Mouse (Mus musculus) cortical plate, adult 2 months (tissue): ENCODE data around the gene Ppara. TPM values are rescaled to one million over a fixed set of nuclear protein-coding genes. Genes with fewer than 3 reads are reported as not detected.

ENCODE experiments used
- H3K27ac ChIP-seq: fragments of 200-500 bp; 2 replicates; pipeline ENCODE4 v1.5.1; 2012; ENCODE audit warnings: low read length, control low read depth, inconsistent platforms; ENCODE audit not compliant: insufficient read depth
- H3K4me1 ChIP-seq: fragments of 200-500 bp; 2 replicates; pipeline ENCODE4 v1.6.1; 2011; ENCODE audit warnings: low read length; ENCODE audit not compliant: control insufficient read depth, insufficient read depth
- H3K4me3 ChIP-seq: fragments of 200-500 bp; 2 replicates; pipeline ENCODE4 v1.5.1; 2011; ENCODE audit warnings: mild to moderate bottlenecking, low read length, control low read depth; ENCODE audit not compliant: insufficient read depth
- CTCF ChIP-seq: fragments of 200-500 bp; IDR thresholded peaks from 2 replicates; pipeline ENCODE4 v1.5.1; 2011; ENCODE audit warnings: mild to moderate bottlenecking, control low read depth, low read length; ENCODE audit not compliant: insufficient read depth; ENCODE audit errors: extremely low read depth
- POLR2A ChIP-seq: fragments of 200-500 bp; IDR thresholded peaks from 2 replicates; pipeline ENCODE4 v1.6.1; 2011; ENCODE audit warnings: mild to moderate bottlenecking, low read length, control low read depth; ENCODE audit not compliant: insufficient read depth; ENCODE audit errors: extremely low read depth
- polyA plus RNA-seq: library from polyadenylated mRNA; depleted of rRNA; stranded (reverse); fragments of >200 nt; gene quantifications from 2 replicates; pipeline ENCODE4 v1.2.3, GENCODE M21; 2012

Gene Ppara
- polyA plus RNA-seq, 1 experiment = 2.0 TPM

- no peak for TF ChIP-seq POLR2A
- H3K4me1 ChIP-seq = peaks cover 5% of the 10 kb centered on the region
- H3K27ac ChIP-seq = no peak overlapping the region
These were observed 30.9 kb upstream of the Ppara start for GRCm38 (mm10) chr15:85703858-85704257.

GRCm38 (mm10) chr15:85704341-85705012 is 30.3 kb upstream of the Ppara start:
- Histone ChIP-seq H3K4me3 (no peak overlapping the region), H3K27ac (no peak overlapping the region), H3K4me1 (peaks cover 4% of the 10 kb centered on the region)
- TF ChIP-seq CTCF (no peak), POLR2A (no peak)

More at GRCm38 (mm10) chr15:85703858-85704257, 30.9 kb upstream of the Ppara start:
- H3K4me3 ChIP-seq = no peak overlapping the region

- peak overlapping the region; percentile 21; the same call in 1 of the 2 replicates for H3K27ac ChIP-seq
- H3K4me1 ChIP-seq = peaks cover 6% of the 10 kb centered on the region
- no peak overlapping the region for H3K4me3 ChIP-seq
- TF ChIP-seq CTCF (no peak), POLR2A (no peak)
These were observed 29.7 kb upstream of the Ppara start for GRCm38 (mm10) chr15:85705013-85705528.

GRCm38 (mm10) chr15:85705566-85706332 is 29.0 kb upstream of the Ppara start:
- H3K4me3 ChIP-seq = no peak overlapping the region
- H3K4me1 ChIP-seq = peaks cover 2% of the 10 kb centered on the region; the same call in 1 of the 2 replicates
- TF ChIP-seq CTCF (no peak), POLR2A (no peak)
- H3K27ac ChIP-seq = peak overlapping the region; percentile 21

GRCm38 (mm10) chr15:85706527-85706926 is 28.3 kb upstream of the Ppara start:
- H3K27ac ChIP-seq = 0 out of 2 replicates have a peak overlapping the region, but pooled peaks have one; percentile 7

GRCm38 (mm10) chr15:85707017-85707416 is 27.8 kb upstream of the Ppara start:
- Histone ChIP-seq H3K4me3 (no peak overlapping the region), H3K27ac (no peak overlapping the region), H3K4me1 (peaks cover 2% of the 10 kb centered on the region; the same call in 1 of the 2 replicates)
- TF ChIP-seq POLR2A (no peak), CTCF (no peak)

More at GRCm38 (mm10) chr15:85706527-85706926, 28.3 kb upstream of the Ppara start:
- Histone ChIP-seq H3K4me3 (no peak overlapping the region), H3K4me1 (peaks cover 2% of the 10 kb centered on the region; the same call in 1 of the 2 replicates)
- no peak for TF ChIP-seq POLR2A
- no peak for TF ChIP-seq CTCF

- TF ChIP-seq CTCF (no peak), POLR2A (no peak; the same call in 1 of the 2 replicates)
- peaks cover 2% of the 10 kb centered on the region; the same call in 1 of the 2 replicates for H3K4me1 ChIP-seq
- H3K27ac ChIP-seq = no peak overlapping the region
These were observed 27.2 kb upstream of the Ppara start for GRCm38 (mm10) chr15:85707458-85708030.

GRCm38 (mm10) chr15:85708217-85708616 is 26.6 kb upstream of the Ppara start:
- Histone ChIP-seq H3K4me3 (no peak overlapping the region), H3K27ac (no peak overlapping the region), H3K4me1 (peaks cover 2% of the 10 kb centered on the region; the same call in 1 of the 2 replicates)
- TF ChIP-seq CTCF (no peak), POLR2A (no peak)

More at GRCm38 (mm10) chr15:85707458-85708030, 27.2 kb upstream of the Ppara start:
- H3K4me3 ChIP-seq = no peak overlapping the region

- peaks cover 2% of the 10 kb centered on the region; the same call in 1 of the 2 replicates for H3K4me1 ChIP-seq
- H3K27ac ChIP-seq = no peak overlapping the region
- TF ChIP-seq POLR2A (0 out of 2 replicates have a peak, but pooled peaks have one; percentile 38), CTCF (no peak)
- H3K4me3 ChIP-seq = no peak overlapping the region
These were observed 25.9 kb upstream of the Ppara start for GRCm38 (mm10) chr15:85708843-85709242.
